Mouse (Mus musculus) liver, embryonic 13.5 days (tissue): Measurements from ENCODE around the gene Il15ra. TPM values are rescaled to one million over a fixed set of nuclear protein-coding genes. Genes with fewer than 3 reads are reported as not detected.
A peak's percentile ranks its signal among the peaks of the same experiment; 100 is the strongest.

Source experiments
- ATAC-seq: fragments of 200-750 bp; cut with Nextera tagmentation; 2 replicates; pipeline ENCODE4 v1.8.0; 2017; ENCODE audit warnings: low read depth, mild to moderate bottlenecking, moderate number of reproducible peaks, moderate library complexity
- DNase-seq: peaks from one replicate; pipeline ENCODE4 v3.0.0; 2022
- H3K27ac ChIP-seq: fragments of 300-500 bp; sonication (generic); 2 replicates; pipeline ENCODE4 v1.5.1; 2015; ENCODE audit warnings: moderate library complexity, mild to moderate bottlenecking, inconsistent platforms
- H3K27me3 ChIP-seq: fragments of 300-500 bp; sonication (generic); 2 replicates; pipeline ENCODE4 v1.6.1; 2015; ENCODE audit warnings: mild to moderate bottlenecking, inconsistent platforms
- H3K36me3 ChIP-seq: fragments of 300-500 bp; sonication (generic); 2 replicates; pipeline ENCODE4 v1.6.1; 2015; ENCODE audit warnings: mild to moderate bottlenecking, inconsistent platforms
- H3K4me1 ChIP-seq: fragments of 300-500 bp; sonication (generic); replicated peaks from 2 replicates; pipeline ENCODE4 v1.6.1; 2015; ENCODE audit warnings: inconsistent platforms
- H3K4me2 ChIP-seq: fragments of 300-500 bp; sonication (generic); 2 replicates; pipeline ENCODE4 v1.6.1; 2015; ENCODE audit warnings: inconsistent platforms, mild to moderate bottlenecking, moderate library complexity
- H3K4me3 ChIP-seq: fragments of 300-500 bp; sonication (generic); replicated peaks from 2 replicates; pipeline ENCODE4 v1.5.1; 2015; ENCODE audit warnings: mild to moderate bottlenecking, inconsistent platforms
- H3K9ac ChIP-seq: fragments of 300-500 bp; sonication (generic); 2 replicates; pipeline ENCODE4 v1.6.1; 2015; ENCODE audit warnings: mild to moderate bottlenecking, inconsistent platforms
- H3K9me3 ChIP-seq: fragments of 300-500 bp; sonication (generic); replicated peaks from 2 replicates; pipeline ENCODE4 v1.6.1; 2016; ENCODE audit warnings: inconsistent platforms
- WGBS: fragments of 180-500 bp; shearing (Covaris S2); methylation state at CpG from one replicate; pipeline ENCODE4 v1.1.7; 2015; ENCODE audit not compliant: insufficient replicate concordance; 5-methylcytosine and 5-hydroxymethylcytosine counted together
- polyA plus RNA-seq: library from polyadenylated mRNA; unstranded; fragments of >200 nt; fragmentation: Nextera tagmentation; extraction: Ambion mirVana; gene quantifications from 2 replicates; pipeline ENCODE4 v1.2.1, GENCODE M21; 2015

The Il15ra gene
- polyA plus RNA-seq, 1 experiment from 2014 or later = 2.8 TPM

DNA sequence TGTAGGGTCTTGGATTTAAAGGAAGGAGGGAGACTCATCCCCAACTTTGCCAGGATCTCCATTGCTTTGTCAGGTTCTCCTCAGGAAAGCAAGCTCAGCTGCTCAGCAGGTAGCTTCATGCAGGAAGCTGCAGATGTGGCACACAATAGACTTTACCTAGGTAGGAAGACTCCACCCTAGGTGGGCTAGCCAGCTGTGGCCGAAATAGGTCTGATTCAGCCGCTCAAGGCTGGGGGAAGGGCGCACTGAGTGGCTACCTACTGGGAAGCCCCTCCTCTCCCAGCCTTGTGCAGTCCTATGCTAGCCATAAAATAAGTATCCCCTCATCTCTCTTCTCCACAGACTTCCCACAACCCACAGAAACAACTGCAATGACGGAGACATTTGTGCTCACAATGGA, 22.4 kb upstream of the Il15ra start:
- no peak overlapping the region for H3K27ac ChIP-seq
- no peaks in the 10 kb centered on the region for H3K4me1 ChIP-seq
- H3K4me2 ChIP-seq = no peak overlapping the region
- no peak overlapping the region for H3K9ac ChIP-seq
- no peak overlapping the region for H3K4me3 ChIP-seq
- no peaks in the 10 kb centered on the region for H3K36me3 ChIP-seq
- DNase-seq (no peak), ATAC-seq (no peak)
- H3K9me3 ChIP-seq = no peaks in the 10 kb centered on the region
- H3K27me3 ChIP-seq = no peaks in the 10 kb centered on the region
- WGBS = 45% methylated on average over 4 of the region's 4 CpGs

DNA sequence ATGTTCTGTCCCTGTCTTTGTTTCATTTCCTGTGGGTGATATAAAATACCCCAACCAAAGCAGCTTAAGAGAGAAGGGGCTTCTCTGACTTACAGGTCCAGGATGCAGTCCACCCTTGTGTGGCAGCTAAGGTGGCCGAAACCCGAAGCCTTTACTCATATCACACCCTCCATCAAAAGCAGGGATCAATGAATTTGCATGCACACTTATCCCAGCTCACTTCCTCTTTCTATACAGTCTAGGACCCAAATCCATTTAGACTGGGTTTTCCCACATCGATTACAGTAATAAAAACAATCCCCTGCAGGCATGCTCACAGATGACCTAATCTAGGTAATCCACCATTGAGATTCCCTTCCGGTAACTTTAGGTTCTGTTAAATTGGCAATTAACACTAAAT, 18.6 kb upstream of the Il15ra start:
- no peak overlapping the region for H3K4me2 ChIP-seq
- no peaks in the 10 kb centered on the region for H3K36me3 ChIP-seq
- DNase-seq (no peak), ATAC-seq (no peak)
- no peaks in the 10 kb centered on the region for H3K27me3 ChIP-seq
- H3K9ac ChIP-seq = no peak overlapping the region
- no peak overlapping the region for H3K27ac ChIP-seq
- no peaks in the 10 kb centered on the region for H3K9me3 ChIP-seq
- H3K4me1 ChIP-seq = no peaks in the 10 kb centered on the region
- H3K4me3 ChIP-seq = no peak overlapping the region
- 52% methylated on average over 4 of the region's 4 CpGs for WGBS

DNA sequence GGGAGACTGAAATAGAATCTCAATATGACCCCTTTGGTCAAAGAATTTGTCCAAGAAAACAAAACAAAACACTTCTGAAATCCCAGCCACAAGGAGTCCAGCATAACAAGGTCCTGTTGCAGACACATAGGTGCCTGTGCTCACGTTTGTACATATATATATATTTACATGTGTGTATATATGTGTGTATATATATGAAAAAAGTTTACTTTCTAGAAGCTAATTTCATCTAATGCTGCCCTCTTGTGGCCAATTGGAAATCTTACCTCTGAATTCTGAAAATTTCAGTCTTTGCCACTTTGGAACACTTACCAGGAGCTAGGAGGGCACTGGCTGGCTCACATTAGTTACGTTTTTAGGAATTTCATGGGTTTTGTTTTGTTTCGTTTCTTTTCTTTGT, 17.7 kb upstream of the Il15ra start:
- Histone ChIP-seq H3K27me3 (no peaks in the 10 kb centered on the region), H3K27ac (no peak overlapping the region), H3K4me3 (no peak overlapping the region), H3K9ac (no peak overlapping the region), H3K9me3 (no peaks in the 10 kb centered on the region), H3K4me2 (no peak overlapping the region), H3K36me3 (no peaks in the 10 kb centered on the region), H3K4me1 (no peaks in the 10 kb centered on the region)
- ATAC-seq = no peak
- 12% methylated on average over 3 of the region's 3 CpGs for WGBS
- DNase-seq = no peak

- no peak for DNase-seq
- H3K4me1 ChIP-seq = peaks cover 3% of the 10 kb centered on the region; the same call in 1 of the 2 replicates
- H3K9me3 ChIP-seq = no peaks in the 10 kb centered on the region
- H3K4me3 ChIP-seq = no peak overlapping the region
- H3K9ac ChIP-seq = no peak overlapping the region
- H3K36me3 ChIP-seq = no peaks in the 10 kb centered on the region
- no peak overlapping the region for H3K27ac ChIP-seq
- no peak overlapping the region for H3K4me2 ChIP-seq
- 52% methylated on average over 8 of the region's 8 CpGs for WGBS
- ATAC-seq = no peak
- H3K27me3 ChIP-seq = no peaks in the 10 kb centered on the region
These were observed 14.7 kb upstream of the Il15ra start for GRCm38 (mm10) chr2:11690201-11690890.

- peaks cover 8% of the 10 kb centered on the region; the same call in 1 of the 2 replicates for H3K4me1 ChIP-seq
- no peaks in the 10 kb centered on the region for H3K27me3 ChIP-seq
- no peak overlapping the region for H3K4me3 ChIP-seq
- DNase-seq (no peak), ATAC-seq (no peak)
- no peak overlapping the region for H3K27ac ChIP-seq
- no peak overlapping the region for H3K9ac ChIP-seq
- 74% methylated on average over 4 of the region's 4 CpGs for WGBS
- H3K36me3 ChIP-seq = no peaks in the 10 kb centered on the region
- no peak overlapping the region for H3K4me2 ChIP-seq
- H3K9me3 ChIP-seq = no peaks in the 10 kb centered on the region
These were observed 11.7 kb upstream of the Il15ra start for GRCm38 (mm10) chr2:11693352-11693751.

DNA sequence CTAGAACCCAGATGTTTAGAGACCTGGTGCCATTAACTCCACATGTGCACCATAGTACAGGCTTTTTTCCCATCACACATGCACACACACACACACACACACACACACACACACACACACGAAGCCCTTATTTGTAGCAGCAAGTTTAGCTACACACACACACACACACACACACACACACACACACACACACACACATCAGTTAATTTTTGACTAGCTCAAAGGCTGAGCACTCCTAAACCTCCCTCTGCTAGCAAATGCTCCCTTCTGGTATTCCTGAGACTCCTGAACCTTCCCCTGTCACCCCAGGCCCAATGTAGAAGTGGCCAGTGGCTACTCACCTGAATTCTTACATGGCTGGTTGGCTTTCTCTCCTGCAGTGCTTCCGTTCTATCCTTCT, 11.0 kb upstream of the Il15ra start:
- Histone ChIP-seq H3K27me3 (no peaks in the 10 kb centered on the region), H3K4me3 (no peak overlapping the region), H3K4me1 (peaks cover 8% of the 10 kb centered on the region; the same call in 1 of the 2 replicates), H3K4me2 (no peak overlapping the region), H3K27ac (peak overlapping the region; percentile 10; the same call in 1 of the 2 replicates), H3K36me3 (no peaks in the 10 kb centered on the region), H3K9me3 (no peaks in the 10 kb centered on the region), H3K9ac (no peak overlapping the region)
- ATAC-seq (peak; percentile 41), DNase-seq (no peak)
- 56% methylated on average over 2 of the region's 2 CpGs for WGBS

- H3K4me1 ChIP-seq = peaks cover 8% of the 10 kb centered on the region; the same call in 1 of the 2 replicates
- H3K4me3 ChIP-seq = no peak overlapping the region
- ATAC-seq = no peak
- no peak overlapping the region for H3K27ac ChIP-seq
- no peaks in the 10 kb centered on the region for H3K27me3 ChIP-seq
- no peak overlapping the region for H3K9ac ChIP-seq
- DNase-seq = no peak
- H3K9me3 ChIP-seq = no peaks in the 10 kb centered on the region
- no peak overlapping the region for H3K4me2 ChIP-seq
- H3K36me3 ChIP-seq = no peaks in the 10 kb centered on the region
- WGBS = 39% methylated on average over 2 of the region's 2 CpGs
These were observed 9.2 kb upstream of the Il15ra start for GRCm38 (mm10) chr2:11695867-11696266.

- 57% methylated on average over 5 of the region's 5 CpGs for WGBS
- H3K4me2 ChIP-seq = no peak overlapping the region
- DNase-seq = no peak
- peaks cover 8% of the 10 kb centered on the region; the same call in 1 of the 2 replicates for H3K4me1 ChIP-seq
- no peaks in the 10 kb centered on the region; the same call in 1 of the 2 replicates for H3K27me3 ChIP-seq
- no peak overlapping the region for H3K9ac ChIP-seq
- ATAC-seq = no peak
- no peak overlapping the region for H3K27ac ChIP-seq
- no peaks in the 10 kb centered on the region for H3K9me3 ChIP-seq
- H3K4me3 ChIP-seq = no peak overlapping the region
- H3K36me3 ChIP-seq = no peaks in the 10 kb centered on the region
These were observed 6.1 kb upstream of the Il15ra start for GRCm38 (mm10) chr2:11698994-11699393.

DNA sequence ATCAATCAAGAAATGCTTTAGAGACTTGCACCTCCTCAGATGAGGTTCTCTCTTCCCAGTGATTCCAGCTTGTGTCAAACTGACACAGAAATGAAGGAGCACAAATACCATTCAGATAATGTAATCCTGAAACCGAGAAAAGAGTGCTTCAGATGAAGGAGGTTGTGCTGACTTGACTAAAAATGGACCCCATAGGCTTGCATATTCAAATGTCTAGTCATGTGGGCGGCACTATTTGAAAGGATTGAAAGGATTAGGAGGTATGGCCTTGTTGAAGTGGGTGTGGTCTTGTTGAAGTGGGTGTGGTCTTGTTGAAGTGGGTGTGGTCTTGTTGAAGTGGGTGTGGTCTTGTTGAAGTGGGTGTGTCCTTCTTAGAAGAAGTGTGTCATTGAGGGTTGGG, 5.2 kb upstream of the Il15ra start:
- no peak overlapping the region for H3K27ac ChIP-seq
- 68% methylated on average over 2 of the region's 2 CpGs for WGBS
- no peaks in the 10 kb centered on the region for H3K9me3 ChIP-seq
- ATAC-seq = no peak
- peaks cover 8% of the 10 kb centered on the region; the same call in 1 of the 2 replicates for H3K4me1 ChIP-seq
- no peak overlapping the region for H3K4me2 ChIP-seq
- H3K36me3 ChIP-seq = no peaks in the 10 kb centered on the region
- no peak for DNase-seq
- no peak overlapping the region for H3K9ac ChIP-seq
- no peaks in the 10 kb centered on the region; the same call in 1 of the 2 replicates for H3K27me3 ChIP-seq
- no peak overlapping the region for H3K4me3 ChIP-seq

- Histone ChIP-seq H3K9ac (peak overlapping the region; percentile 72), H3K9me3 (no peaks in the 10 kb centered on the region), H3K4me2 (peak overlapping the region; percentile 84), H3K27ac (no peak overlapping the region), H3K4me1 (peaks cover 26% of the 10 kb centered on the region), H3K4me3 (peak overlapping the region; percentile 71), H3K27me3 (peaks cover 13% of the 10 kb centered on the region), H3K36me3 (no peaks in the 10 kb centered on the region)
- 5% methylated on average over 28 of the region's 28 CpGs for WGBS
- ATAC-seq (peak; percentile 43; the same call in 1 of the 2 replicates), DNase-seq (no peak)
These were observed 1.1 kb downstream of the Il15ra start for GRCm38 (mm10) chr2:11706030-11706745.

- Histone ChIP-seq H3K27me3 (peaks cover 13% of the 10 kb centered on the region), H3K9me3 (no peaks in the 10 kb centered on the region), H3K36me3 (no peaks in the 10 kb centered on the region), H3K4me1 (peaks cover 26% of the 10 kb centered on the region), H3K9ac (no peak overlapping the region), H3K4me2 (peak overlapping the region; percentile 84), H3K27ac (no peak overlapping the region), H3K4me3 (peak overlapping the region; percentile 71)
- ATAC-seq (no peak), DNase-seq (no peak)
- 41% methylated on average over 6 of the region's 6 CpGs for WGBS
These were observed 1.6 kb downstream of the Il15ra start for GRCm38 (mm10) chr2:11706746-11707065.

- no peak for DNase-seq
- Histone ChIP-seq H3K9me3 (no peaks in the 10 kb centered on the region), H3K27ac (no peak overlapping the region)
These were observed 3.4 kb downstream of the Il15ra start for GRCm38 (mm10) chr2:11708538-11708937.

More at GRCm38 (mm10) chr2:11708538-11708937, 3.4 kb downstream of the Il15ra start:
- no peak for ATAC-seq
- H3K27me3 ChIP-seq = peaks cover 13% of the 10 kb centered on the region
- 33% methylated on average over 5 of the region's 5 CpGs for WGBS
- H3K4me1 ChIP-seq = peaks cover 32% of the 10 kb centered on the region
- H3K4me3 ChIP-seq = no peak overlapping the region
- no peak overlapping the region for H3K4me2 ChIP-seq
- no peak overlapping the region for H3K9ac ChIP-seq
- no peaks in the 10 kb centered on the region for H3K36me3 ChIP-seq
